9 mouse cellular contexts compared by ENCODE assay signal in the genomic region with DNA sequence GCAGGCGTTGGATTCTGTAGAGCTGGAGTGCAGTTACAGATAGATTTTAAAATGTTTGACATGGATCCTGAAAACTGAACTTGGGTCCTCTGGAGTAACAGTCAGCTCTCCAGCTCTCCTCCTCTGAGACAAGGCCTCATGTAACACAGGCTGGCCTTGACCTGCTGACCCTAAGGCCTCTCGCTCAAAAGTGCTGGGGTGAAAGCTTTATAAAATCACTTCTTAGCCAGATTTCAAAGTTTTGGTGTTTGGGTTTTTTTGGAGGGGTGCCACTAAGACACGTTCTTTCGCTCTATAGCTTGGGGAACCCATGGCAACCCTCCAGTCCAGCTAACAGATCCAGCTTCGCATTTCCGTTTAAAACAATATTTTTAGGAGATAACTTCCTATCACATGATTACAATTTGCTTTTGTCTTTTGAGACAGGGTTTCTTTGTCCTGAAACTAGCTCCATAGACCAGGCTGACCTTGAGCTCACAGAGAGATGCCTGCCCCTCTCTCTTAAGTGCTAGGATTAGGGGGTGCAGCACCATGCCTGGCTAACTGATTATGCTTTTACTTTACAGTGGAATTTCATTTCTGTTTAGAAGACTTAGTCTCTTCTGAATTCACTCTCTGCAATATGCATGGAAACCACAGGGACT.
DNase-seq lines count a peak whose midpoint lies in the region; ATAC-seq lines count a peak whose summit lies in the region.
"Had no signal": no experiment of that assay in that cellular context is flagged by ENCODE, and none has a peak within 500 bp of the region (broad histone marks: within the 10 kb centered on the region; RNA-seq: fewer than 3 reads in every experiment).

No protein-coding gene starts in this region.

- no peak overlapping the region for H3K27ac ChIP-seq in embryonic facial prominence, embryonic 11.5 days (replicated peaks; ENCODE audit: low read depth, low read length)
- H3K27ac ChIP-seq in embryonic facial prominence, embryonic 10.5 days (replicated peaks): no peak overlapping the region; the same call in 1 of the 2 replicates
- no peak overlapping the region for H3K27ac ChIP-seq in midbrain, embryonic 12.5 days (replicated peaks)
- H3K27ac ChIP-seq in midbrain, embryonic 16.5 days (ENCODE audit: low read length): no peak overlapping the region
- H3K27ac ChIP-seq in stomach, embryonic 16.5 days (ENCODE audit: low read length): peak overlapping the region; percentile 86

- H3K36me3 ChIP-seq in embryonic facial prominence, embryonic 11.5 days (replicated peaks; ENCODE audit: control insufficient read depth, insufficient read depth, low read depth, low read length): no peaks in the 10 kb centered on the region
- no peaks in the 10 kb centered on the region for H3K36me3 ChIP-seq in embryonic facial prominence, embryonic 10.5 days (replicated peaks)
- no peaks in the 10 kb centered on the region for H3K36me3 ChIP-seq in midbrain, embryonic 12.5 days
- H3K36me3 ChIP-seq in midbrain, embryonic 16.5 days (ENCODE audit: control insufficient read depth, insufficient read depth, low read length): no peaks in the 10 kb centered on the region
- H3K36me3 ChIP-seq in stomach, embryonic 16.5 days (ENCODE audit: control insufficient read depth, insufficient read depth, low read length): no peaks in the 10 kb centered on the region

- no peak overlapping the region for H3K4me3 ChIP-seq in embryonic facial prominence, embryonic 11.5 days (ENCODE audit: low read depth, low read length)
- no peak overlapping the region for H3K4me3 ChIP-seq in embryonic facial prominence, embryonic 10.5 days
- H3K4me3 ChIP-seq in midbrain, embryonic 12.5 days: no peak overlapping the region
- H3K4me3 ChIP-seq in midbrain, embryonic 16.5 days (ENCODE audit: low read depth, low read length): no peak overlapping the region
- peak overlapping the region; percentile 20 for H3K4me3 ChIP-seq in stomach, embryonic 16.5 days (replicated peaks; ENCODE audit: low read length)

- H3K4me2 ChIP-seq in embryonic facial prominence, embryonic 11.5 days (ENCODE audit: low read depth, low read length): no peak overlapping the region
- no peak overlapping the region for H3K4me2 ChIP-seq in midbrain, embryonic 12.5 days (replicated peaks)
- H3K4me2 ChIP-seq in midbrain, embryonic 16.5 days (ENCODE audit: low read length): no peak overlapping the region
- peak overlapping the region; percentile 43 for H3K4me2 ChIP-seq in stomach, embryonic 16.5 days (ENCODE audit: low read depth, low read length)

- intact Hi-C loops in heart, postnatal 14 days (cut with DNase I): loop anchor here (2.0 kb wide), 1 partner anchor 31 kb away; no protein-coding TSS in a partner anchor

- DNase-seq in embryonic facial prominence, embryonic 11.5 days (ENCODE audit: low spot score): no peak
- no peak for DNase-seq in embryonic facial prominence, embryonic 10.5 days (ENCODE audit: low spot score)
- DNase-seq in heart, postnatal 14 days: peak; percentile 5 to 29
- DNase-seq in frontal cortex, postnatal 10 days (ENCODE audit: low spot score in 2 of 2): no peak
- no peak for DNase-seq in spleen, postnatal 36 days (ENCODE audit: low spot score in 2 of 2)
- DNase-seq: cerebellum, adult 9-11 months had no signal

- no peaks in the 10 kb centered on the region; the same call in 1 of the 2 replicates for H3K4me1 ChIP-seq in embryonic facial prominence, embryonic 11.5 days (ENCODE audit: control insufficient read depth, insufficient read depth, low read length)
- peaks cover 23% of the 10 kb centered on the region for H3K4me1 ChIP-seq in embryonic facial prominence, embryonic 10.5 days
- peaks cover 30% of the 10 kb centered on the region for H3K4me1 ChIP-seq in midbrain, embryonic 12.5 days
- H3K4me1 ChIP-seq in midbrain, embryonic 16.5 days (ENCODE audit: control insufficient read depth, insufficient read depth, low read length): peaks cover 16% of the 10 kb centered on the region
- peaks cover 16% of the 10 kb centered on the region for H3K4me1 ChIP-seq in stomach, embryonic 16.5 days (ENCODE audit: control insufficient read depth, insufficient read depth, low read length)

- ATAC-seq in embryonic facial prominence, embryonic 11.5 days (replicated peaks; ENCODE audit: insufficient number of reproducible peaks, low FRiP score, low TSS enrichment, low read depth): 0 out of 2 replicates have a peak, but pooled peaks have one; percentile 29
- ATAC-seq in midbrain, embryonic 12.5 days (ENCODE audit: low FRiP score, low read depth): peak; percentile 35; the same call in 1 of the 2 replicates
- no peak for ATAC-seq in midbrain, embryonic 16.5 days
- ATAC-seq in stomach, embryonic 16.5 days (ENCODE audit: insufficient read depth, low FRiP score): peak; percentile 51; the same call in 1 of the 2 replicates

- no peaks in the 10 kb centered on the region for H3K9me3 ChIP-seq in embryonic facial prominence, embryonic 11.5 days (replicated peaks; ENCODE audit: control insufficient read depth, low read length)
- no peaks in the 10 kb centered on the region for H3K9me3 ChIP-seq in embryonic facial prominence, embryonic 10.5 days
- no peaks in the 10 kb centered on the region for H3K9me3 ChIP-seq in midbrain, embryonic 12.5 days
- H3K9me3 ChIP-seq in midbrain, embryonic 16.5 days (replicated peaks; ENCODE audit: control insufficient read depth, low read length, poor library complexity, severe bottlenecking): no peaks in the 10 kb centered on the region
- no peaks in the 10 kb centered on the region for H3K9me3 ChIP-seq in stomach, embryonic 16.5 days (replicated peaks; ENCODE audit: control insufficient read depth, low read length)

- H3K9ac ChIP-seq in embryonic facial prominence, embryonic 11.5 days (replicated peaks; ENCODE audit: low read length): no peak overlapping the region
- H3K9ac ChIP-seq in midbrain, embryonic 12.5 days (replicated peaks): no peak overlapping the region
- no peak overlapping the region for H3K9ac ChIP-seq in midbrain, embryonic 16.5 days (ENCODE audit: low read depth, low read length)
- H3K9ac ChIP-seq in stomach, embryonic 16.5 days (ENCODE audit: low read length): peak overlapping the region; percentile 19; the same call in 1 of the 2 replicates

- WGBS in embryonic facial prominence, embryonic 11.5 days: 67% methylated on average over 6 of the region's 6 CpGs
- 69% methylated on average over 6 of the region's 6 CpGs for WGBS in embryonic facial prominence, embryonic 10.5 days
- WGBS in midbrain, embryonic 12.5 days: 47% methylated on average over 6 of the region's 6 CpGs
- WGBS in midbrain, embryonic 16.5 days: 50% methylated on average over 6 of the region's 6 CpGs
- WGBS in stomach, embryonic 16.5 days: 42% methylated on average over 6 of the region's 6 CpGs

- H3K27me3 ChIP-seq in embryonic facial prominence, embryonic 11.5 days (ENCODE audit: control insufficient read depth, insufficient read depth, low read length): no peaks in the 10 kb centered on the region
- H3K27me3 ChIP-seq in embryonic facial prominence, embryonic 10.5 days (replicated peaks; ENCODE audit: low read depth, poor library complexity, severe bottlenecking): no peaks in the 10 kb centered on the region
- no peaks in the 10 kb centered on the region for H3K27me3 ChIP-seq in midbrain, embryonic 12.5 days
- H3K27me3 ChIP-seq in midbrain, embryonic 16.5 days (ENCODE audit: control insufficient read depth, insufficient read depth, low read depth, low read length): no peaks in the 10 kb centered on the region
- no peaks in the 10 kb centered on the region for H3K27me3 ChIP-seq in stomach, embryonic 16.5 days (ENCODE audit: control insufficient read depth, insufficient read depth, low read length)

Comparison
In these comparisons a context has a peak if more than half of its experiments do, and no peak if none do; other contexts are left out.
1. DNase-seq: peak in heart, postnatal 14 days (2 of 2); none in embryonic facial prominence, embryonic 11.5 days (single experiment), embryonic facial prominence, embryonic 10.5 days (single experiment), frontal cortex, postnatal 10 days (0 of 2) and spleen, postnatal 36 days (0 of 2).